Mouse (Mus musculus) cerebellum, adult 9-11 months (tissue): ENCODE measurements around the gene Lzic.

Source experiments
- DNase-seq: peaks from one replicate; pipeline ENCODE4 v3.0.0; 2022

Lzic gene

GRCm38 (mm10) chr4:149484566-149484965, 463 bp upstream of the Lzic start:
- no peak for DNase-seq

- DNase-seq: no peak
These were observed 787 bp downstream of the Lzic start for GRCm38 (mm10) chr4:149485825-149486206.

- DNase-seq: no peak
These were observed 2.7 kb downstream of the Lzic start for GRCm38 (mm10) chr4:149487729-149488128.

- DNase-seq: no peak
These were observed 4.6 kb downstream of the Lzic start for GRCm38 (mm10) chr4:149489415-149490240.

- no peak for DNase-seq
These were observed 6.1 kb downstream of the Lzic start for GRCm38 (mm10) chr4:149491151-149491550.

GRCm38 (mm10) chr4:149496612-149497011, 11.6 kb downstream of the Lzic start:
- DNase-seq: no peak

- DNase-seq: no peak
These were observed 13.9 kb downstream of the Lzic start for GRCm38 (mm10) chr4:149498901-149499300.

- no peak for DNase-seq
These were observed 14.8 kb downstream of the Lzic start for GRCm38 (mm10) chr4:149499790-149500189.

- DNase-seq: no peak
These were observed 19.3 kb downstream of the Lzic start for GRCm38 (mm10) chr4:149504363-149504762.

- DNase-seq: no peak
These were observed 19.8 kb downstream of the Lzic start for GRCm38 (mm10) chr4:149504858-149505257.

- DNase-seq: no peak
These were observed 20.4 kb downstream of the Lzic start for GRCm38 (mm10) chr4:149505261-149505967.

GRCm38 (mm10) chr4:149506904-149507303, 21.9 kb downstream of the Lzic start:
- DNase-seq: no peak

- DNase-seq: no peak
These were observed 26.2 kb downstream of the Lzic start for GRCm38 (mm10) chr4:149511221-149511646.

GRCm38 (mm10) chr4:149512072-149512471, 27.0 kb downstream of the Lzic start:
- DNase-seq: no peak

GRCm38 (mm10) chr4:149515706-149516105, 30.7 kb downstream of the Lzic start:
- no peak for DNase-seq

- DNase-seq: peak; percentile 99
These were observed 32.9 kb downstream of the Lzic start, which contains the start of gene Ctnnbip1 for GRCm38 (mm10) chr4:149517868-149518340. Gene Ctnnbip1 (plus strand): TSS chr4:149518236.

GRCm38 (mm10) chr4:149518351-149519220, 33.6 kb downstream of the Lzic start:
- DNase-seq: peak; percentile 72

GRCm38 (mm10) chr4:149521258-149521657, 36.2 kb downstream of the Lzic start:
- DNase-seq: no peak

- DNase-seq: no peak
These were observed 38.9 kb downstream of the Lzic start for GRCm38 (mm10) chr4:149523961-149524360.

GRCm38 (mm10) chr4:149525170-149525569, 40.1 kb downstream of the Lzic start:
- DNase-seq: no peak

GRCm38 (mm10) chr4:149525811-149526210, 40.8 kb downstream of the Lzic start:
- no peak for DNase-seq

- no peak for DNase-seq
These were observed 41.3 kb downstream of the Lzic start for GRCm38 (mm10) chr4:149526330-149526729.
